Mouse (Mus musculus) brain, embryonic 14.5 days (tissue): ENCODE data around the gene Lsm3.

ENCODE experiments used
- CTCF ChIP-seq: fragments of 200-500 bp; IDR thresholded peaks from 2 replicates; pipeline ENCODE4 v1.5.1; 2012; ENCODE audit warnings: inconsistent platforms, mild to moderate bottlenecking, moderate library complexity, borderline replicate concordance; ENCODE audit not compliant: insufficient read depth, insufficient read length; ENCODE audit errors: extremely low read depth
- POLR2A ChIP-seq: fragments of 200-500 bp; IDR thresholded peaks from 2 replicates; pipeline ENCODE4 v1.6.1; 2012; ENCODE audit warnings: mild to moderate bottlenecking, inconsistent platforms, borderline replicate concordance; ENCODE audit not compliant: poor library complexity, insufficient read depth, insufficient read length, severe bottlenecking; ENCODE audit errors: extremely low read depth

DNA sequence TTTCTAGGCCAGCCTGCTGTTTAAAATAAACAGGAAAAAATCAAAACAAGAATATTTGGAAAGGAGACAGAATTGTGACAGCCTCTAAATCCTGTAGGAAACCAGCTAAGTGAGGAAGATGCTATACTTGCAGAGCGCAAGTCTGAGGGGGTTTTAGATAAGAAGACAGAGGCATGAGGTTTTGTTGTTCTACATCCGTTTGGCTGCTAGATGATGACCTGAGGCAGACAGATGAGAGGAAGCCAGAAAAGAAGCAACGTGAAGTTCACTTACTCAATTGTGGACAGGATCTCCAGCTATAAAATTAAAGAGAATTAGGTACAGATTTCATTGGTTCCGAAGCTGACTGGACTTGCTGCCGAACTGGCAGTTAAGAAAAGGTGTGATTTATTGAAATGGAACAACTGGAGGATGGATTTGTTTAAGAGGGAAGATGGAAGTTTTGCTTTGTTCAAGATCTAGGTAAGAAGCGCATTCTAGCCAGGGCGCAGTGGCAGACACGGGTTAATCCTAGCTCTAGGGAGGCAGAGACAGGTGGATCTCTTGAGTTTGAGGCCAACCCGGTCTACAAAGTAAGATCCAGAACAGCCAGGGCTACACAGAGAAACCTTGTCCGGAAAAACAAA lies 878 bp upstream of the Lsm3 start:
- TF ChIP-seq CTCF (no peak), POLR2A (no peak)
